Mouse (Mus musculus): ENCODE data around the gene Syn3. TPM values are rescaled to one million over a fixed set of nuclear protein-coding genes. Genes with fewer than 3 reads are reported as not detected.

The Syn3 gene
- polyA plus RNA-seq, 1 experiment from 2014 or later = 7.4 TPM

DNA sequence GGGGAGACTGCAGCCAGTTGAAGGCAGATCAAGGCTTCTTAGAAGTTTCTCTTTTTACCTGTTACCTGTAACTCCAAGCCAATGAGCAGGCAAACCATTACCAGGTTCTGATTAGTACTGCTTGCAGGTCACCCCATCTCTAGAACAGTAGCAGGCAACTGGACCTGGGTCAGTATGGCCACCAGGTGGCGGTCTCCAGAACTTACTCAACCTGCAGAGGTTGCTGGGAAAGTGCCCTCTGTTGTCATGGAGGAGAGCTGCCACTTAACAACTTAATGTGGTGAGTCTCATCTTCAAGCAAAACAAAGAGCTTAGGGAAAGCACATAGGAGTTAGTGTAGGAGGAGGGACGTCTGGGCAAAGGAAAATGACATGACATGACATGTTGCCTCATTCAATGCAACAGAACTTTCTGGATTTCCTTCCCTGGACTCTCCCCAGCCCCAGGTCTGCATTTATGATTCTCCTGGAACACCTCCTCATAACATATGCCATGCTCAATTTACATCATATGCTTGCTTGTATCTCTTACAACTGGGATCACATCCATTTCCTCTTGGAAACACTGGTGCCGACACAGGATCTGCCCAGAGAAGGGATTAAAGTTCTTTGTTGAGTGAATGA, 316.4 kb downstream of the Syn3 start:
- peaks cover 9% of the 10 kb centered on the region for H3K4me1 ChIP-seq (ENCODE audit: insufficient read depth, low read length)
- ATAC-seq (ENCODE audit: low FRiP score, low TSS enrichment) = no peak
- H3K9me3 ChIP-seq (ENCODE audit: low read length) = no peaks in the 10 kb centered on the region
- no peak overlapping the region for H3K4me2 ChIP-seq (replicated peaks; ENCODE audit: low read depth, low read length)
- no peak overlapping the region for H3K27ac ChIP-seq (ENCODE audit: low read length)
- no peaks in the 10 kb centered on the region for H3K27me3 ChIP-seq (ENCODE audit: insufficient read depth, low read length)
- 60% methylated on average over 3 of the region's 3 CpGs for WGBS
- H3K36me3 ChIP-seq (ENCODE audit: insufficient read depth, low read length) = no peaks in the 10 kb centered on the region
- H3K9ac ChIP-seq (replicated peaks; ENCODE audit: low read length) = no peak overlapping the region
- no peak overlapping the region for H3K4me3 ChIP-seq (ENCODE audit: low read length)

- Histone ChIP-seq H3K27ac (ENCODE audit: low read length) (no peak overlapping the region), H3K9ac (replicated peaks; ENCODE audit: low read length) (no peak overlapping the region), H3K9me3 (ENCODE audit: low read length) (no peaks in the 10 kb centered on the region), H3K27me3 (ENCODE audit: insufficient read depth, low read length) (no peaks in the 10 kb centered on the region), H3K4me1 (ENCODE audit: insufficient read depth, low read length) (no peaks in the 10 kb centered on the region), H3K4me3 (ENCODE audit: low read length) (no peak overlapping the region), H3K4me2 (replicated peaks; ENCODE audit: low read depth, low read length) (no peak overlapping the region), H3K36me3 (ENCODE audit: insufficient read depth, low read length) (no peaks in the 10 kb centered on the region)
- WGBS = 91% methylated on average over 2 of the region's 2 CpGs
- no peak for ATAC-seq (ENCODE audit: low FRiP score, low TSS enrichment)
Measured at GRCm38 (mm10) chr10:86176411-86176810, 322.3 kb downstream of the Syn3 start.

GRCm38 (mm10) chr10:86174017-86174416, 324.7 kb downstream of the Syn3 start:
- 69% methylated on average over 6 of the region's 6 CpGs for WGBS

GRCm38 (mm10) chr10:86173284-86173683, 325.4 kb downstream of the Syn3 start:
- ATAC-seq (ENCODE audit: low FRiP score, low TSS enrichment) = no peak
- no peak overlapping the region for H3K9ac ChIP-seq (replicated peaks; ENCODE audit: low read length)

More at GRCm38 (mm10) chr10:86174017-86174416, 324.7 kb downstream of the Syn3 start:
- no peaks in the 10 kb centered on the region for H3K4me1 ChIP-seq (ENCODE audit: insufficient read depth, low read length)
- no peaks in the 10 kb centered on the region for H3K36me3 ChIP-seq (ENCODE audit: insufficient read depth, low read length)
- no peak overlapping the region for H3K27ac ChIP-seq (ENCODE audit: low read length)
- H3K4me2 ChIP-seq (replicated peaks; ENCODE audit: low read depth, low read length) = no peak overlapping the region
- H3K27me3 ChIP-seq (ENCODE audit: insufficient read depth, low read length) = no peaks in the 10 kb centered on the region
- ATAC-seq (ENCODE audit: low FRiP score, low TSS enrichment) = no peak
- H3K9me3 ChIP-seq (ENCODE audit: low read length) = no peaks in the 10 kb centered on the region
- no peak overlapping the region for H3K9ac ChIP-seq (replicated peaks; ENCODE audit: low read length)
- no peak overlapping the region for H3K4me3 ChIP-seq (ENCODE audit: low read length)

DNA sequence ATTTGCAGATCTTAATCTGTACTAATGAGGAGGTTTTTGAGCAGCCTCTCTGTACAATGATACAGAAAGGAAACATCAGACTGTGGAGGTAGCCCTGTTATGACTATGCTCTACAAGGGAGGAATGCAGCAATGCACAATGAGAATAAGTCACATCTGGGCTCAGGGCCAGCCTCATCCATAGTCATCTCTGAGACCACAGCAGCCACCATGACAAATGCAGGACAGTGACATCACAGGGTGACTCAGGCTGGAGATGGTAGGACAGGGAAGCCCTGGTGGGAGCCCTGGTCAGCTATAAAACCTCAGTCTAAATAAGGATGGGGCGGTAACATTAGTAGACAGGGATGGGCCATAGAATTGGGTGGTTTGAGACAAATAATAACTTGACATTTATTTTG, 327.4 kb downstream of the Syn3 start:
- Histone ChIP-seq H3K9ac (replicated peaks; ENCODE audit: low read length) (no peak overlapping the region), H3K4me2 (replicated peaks; ENCODE audit: low read depth, low read length) (no peak overlapping the region), H3K27ac (ENCODE audit: low read length) (no peak overlapping the region), H3K27me3 (ENCODE audit: insufficient read depth, low read length) (no peaks in the 10 kb centered on the region), H3K4me3 (ENCODE audit: low read length) (no peak overlapping the region), H3K36me3 (ENCODE audit: insufficient read depth, low read length) (no peaks in the 10 kb centered on the region), H3K9me3 (ENCODE audit: low read length) (no peaks in the 10 kb centered on the region), H3K4me1 (ENCODE audit: insufficient read depth, low read length) (peaks cover 9% of the 10 kb centered on the region)
- ATAC-seq (ENCODE audit: low FRiP score, low TSS enrichment) = no peak
- WGBS = 96% methylated on average over 1 of the region's 1 CpGs

More at GRCm38 (mm10) chr10:86173284-86173683, 325.4 kb downstream of the Syn3 start:
- H3K27me3 ChIP-seq (ENCODE audit: insufficient read depth, low read length) = no peaks in the 10 kb centered on the region
- no peaks in the 10 kb centered on the region for H3K36me3 ChIP-seq (ENCODE audit: insufficient read depth, low read length)
- H3K4me2 ChIP-seq (replicated peaks; ENCODE audit: low read depth, low read length) = no peak overlapping the region
- H3K4me3 ChIP-seq (ENCODE audit: low read length) = no peak overlapping the region
- H3K9me3 ChIP-seq (ENCODE audit: low read length) = no peaks in the 10 kb centered on the region
- H3K4me1 ChIP-seq (ENCODE audit: insufficient read depth, low read length) = no peaks in the 10 kb centered on the region
- H3K27ac ChIP-seq (ENCODE audit: low read length) = no peak overlapping the region
- WGBS = 94% methylated on average over 4 of the region's 4 CpGs

GRCm38 (mm10) chr10:86168084-86168483, 330.6 kb downstream of the Syn3 start:
- H3K4me2 ChIP-seq (replicated peaks; ENCODE audit: low read depth, low read length) = no peak overlapping the region
- H3K27ac ChIP-seq (ENCODE audit: low read length) = no peak overlapping the region
- no peaks in the 10 kb centered on the region for H3K27me3 ChIP-seq (ENCODE audit: insufficient read depth, low read length)
- H3K36me3 ChIP-seq (ENCODE audit: insufficient read depth, low read length) = no peaks in the 10 kb centered on the region
- peaks cover 9% of the 10 kb centered on the region for H3K4me1 ChIP-seq (ENCODE audit: insufficient read depth, low read length)
- H3K4me3 ChIP-seq (ENCODE audit: low read length) = no peak overlapping the region
- no peak overlapping the region for H3K9ac ChIP-seq (replicated peaks; ENCODE audit: low read length)
- 74% methylated on average over 2 of the region's 2 CpGs for WGBS
- no peaks in the 10 kb centered on the region for H3K9me3 ChIP-seq (ENCODE audit: low read length)
- ATAC-seq (ENCODE audit: low FRiP score, low TSS enrichment) = no peak

GRCm38 (mm10) chr10:86166854-86167268, 331.8 kb downstream of the Syn3 start:
- H3K4me1 ChIP-seq (ENCODE audit: insufficient read depth, low read length) = peaks cover 9% of the 10 kb centered on the region
- H3K9ac ChIP-seq (replicated peaks; ENCODE audit: low read length) = peak overlapping the region; percentile 47; the same call in 1 of the 2 replicates
- no peaks in the 10 kb centered on the region for H3K27me3 ChIP-seq (ENCODE audit: insufficient read depth, low read length)
- no peak overlapping the region for H3K4me2 ChIP-seq (replicated peaks; ENCODE audit: low read depth, low read length)
- WGBS = 8% methylated on average over 4 of the region's 4 CpGs
- no peaks in the 10 kb centered on the region for H3K9me3 ChIP-seq (ENCODE audit: low read length)
- no peaks in the 10 kb centered on the region for H3K36me3 ChIP-seq (ENCODE audit: insufficient read depth, low read length)
- H3K4me3 ChIP-seq (ENCODE audit: low read length) = no peak overlapping the region
- no peak for ATAC-seq (ENCODE audit: low FRiP score, low TSS enrichment)
- peak overlapping the region; percentile 51; the same call in 1 of the 2 replicates for H3K27ac ChIP-seq (ENCODE audit: low read length)

DNA sequence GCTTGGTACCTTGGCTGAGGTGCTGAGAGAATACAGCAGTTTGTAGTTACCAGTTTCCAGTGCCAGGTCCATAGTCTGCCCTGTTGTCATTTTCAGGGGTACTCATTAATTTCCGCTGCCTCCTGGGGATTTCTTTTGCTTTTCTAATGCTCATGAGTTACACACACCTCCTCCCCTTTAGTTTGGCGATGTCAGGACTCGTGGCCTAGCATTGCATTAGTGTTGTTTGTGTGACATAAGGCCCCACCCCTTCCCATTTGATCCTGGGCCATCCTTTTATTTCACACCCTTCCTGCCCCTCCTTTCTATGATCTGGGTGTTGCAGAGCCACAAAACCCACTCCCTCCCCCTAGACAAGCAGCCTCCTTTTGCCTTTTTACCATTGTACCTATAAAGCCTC, 334.6 kb downstream of the Syn3 start:
- Histone ChIP-seq H3K4me1 (ENCODE audit: insufficient read depth, low read length) (peaks cover 16% of the 10 kb centered on the region), H3K4me3 (ENCODE audit: low read length) (no peak overlapping the region), H3K9me3 (ENCODE audit: low read length) (no peaks in the 10 kb centered on the region), H3K4me2 (replicated peaks; ENCODE audit: low read depth, low read length) (no peak overlapping the region), H3K27me3 (ENCODE audit: insufficient read depth, low read length) (no peaks in the 10 kb centered on the region), H3K27ac (ENCODE audit: low read length) (no peak overlapping the region), H3K9ac (replicated peaks; ENCODE audit: low read length) (no peak overlapping the region), H3K36me3 (ENCODE audit: insufficient read depth, low read length) (no peaks in the 10 kb centered on the region)
- 54% methylated on average over 3 of the region's 3 CpGs for WGBS
- no peak for ATAC-seq (ENCODE audit: low FRiP score, low TSS enrichment)

DNA sequence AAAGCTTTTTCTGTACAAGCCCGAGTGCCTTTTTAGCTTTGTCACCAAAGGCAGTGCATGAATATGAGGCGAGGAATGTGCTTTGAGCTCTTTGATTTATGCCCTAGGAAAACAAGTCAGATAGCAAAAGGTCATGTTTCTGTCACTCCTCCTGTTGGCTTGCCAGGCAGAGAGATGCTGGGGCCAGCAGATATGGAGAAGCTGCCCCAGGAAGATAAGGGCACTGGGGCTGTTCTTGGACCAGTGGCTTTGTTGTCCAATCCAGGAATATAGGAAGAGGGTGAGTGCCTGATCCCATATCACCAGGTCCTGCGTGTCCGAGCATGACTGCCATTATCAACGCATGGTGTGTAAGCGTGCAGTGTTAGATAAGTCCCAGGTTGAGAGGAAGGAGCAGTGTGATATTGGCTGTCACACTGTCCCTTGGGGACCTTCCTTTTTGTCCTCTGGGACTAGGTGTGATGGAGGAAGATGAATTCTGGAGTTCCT, 336.9 kb downstream of the Syn3 start:
- Histone ChIP-seq H3K4me1 (ENCODE audit: insufficient read depth, low read length) (peaks cover 20% of the 10 kb centered on the region), H3K4me2 (replicated peaks; ENCODE audit: low read depth, low read length) (no peak overlapping the region), H3K27me3 (ENCODE audit: insufficient read depth, low read length) (no peaks in the 10 kb centered on the region), H3K27ac (ENCODE audit: low read length) (no peak overlapping the region), H3K9ac (replicated peaks; ENCODE audit: low read length) (no peak overlapping the region), H3K36me3 (ENCODE audit: insufficient read depth, low read length) (no peaks in the 10 kb centered on the region), H3K4me3 (ENCODE audit: low read length) (no peak overlapping the region), H3K9me3 (ENCODE audit: low read length) (no peaks in the 10 kb centered on the region)
- WGBS = 48% methylated on average over 6 of the region's 6 CpGs
- no peak for ATAC-seq (ENCODE audit: low FRiP score, low TSS enrichment)

GRCm38 (mm10) chr10:86158198-86158899, 340.3 kb downstream of the Syn3 start:
- Histone ChIP-seq H3K4me1 (ENCODE audit: insufficient read depth, low read length) (peaks cover 17% of the 10 kb centered on the region), H3K4me3 (ENCODE audit: low read length) (no peak overlapping the region), H3K27ac (ENCODE audit: low read length) (peak overlapping the region; percentile 62), H3K27me3 (ENCODE audit: insufficient read depth, low read length) (no peaks in the 10 kb centered on the region), H3K9ac (replicated peaks; ENCODE audit: low read length) (no peak overlapping the region), H3K36me3 (ENCODE audit: insufficient read depth, low read length) (no peaks in the 10 kb centered on the region), H3K9me3 (ENCODE audit: low read length) (no peaks in the 10 kb centered on the region), H3K4me2 (replicated peaks; ENCODE audit: low read depth, low read length) (no peak overlapping the region)
- ATAC-seq (ENCODE audit: low FRiP score, low TSS enrichment) = peak; percentile 63
- WGBS = 49% methylated on average over 8 of the region's 8 CpGs
